7 mouse cellular contexts compared by ENCODE assay signal in genomic region chr16:34303818-34304217, GRCm38 (mm10).
DNase-seq lines count a peak whose midpoint lies in the region; ATAC-seq and TF ChIP-seq lines count a peak whose summit lies in the region.
"Not testable (repeated sequence)": the region's sequence is repeated elsewhere in the genome, so short reads cannot be mapped to it uniquely, and the experiment has no call there.

No protein-coding gene starts in this region.

- DNase-seq in ES-CJ7 (ENCODE audit: low read depth, low spot score): peak; percentile 7
- DNase-seq in brain, embryonic 14.5 days (ENCODE audit: low read depth): peak; percentile 30
- DNase-seq in cerebellum, postnatal 25 days: peak; percentile 43 to 44
- not testable (repeated sequence) for DNase-seq in gastrocnemius, adult 2 months
- DNase-seq in hindbrain, embryonic 11.5 days (ENCODE audit: low spot score): peak; percentile 9
- peak; percentile 8 to 23 for DNase-seq in kidney, postnatal 36 days

- not testable (repeated sequence) for TF ChIP-seq POLR2A in brain, embryonic 14.5 days (IDR thresholded peaks at IDR 0.05; ENCODE audit: borderline replicate concordance, extremely low read depth, insufficient read depth, insufficient read length, poor library complexity, severe bottlenecking)

- intact Hi-C loops in gastrocnemius, adult 2 months (cut with DNase I): loop anchor here (10.0 kb wide), 1 partner anchor 391 kb away; the partner anchor contains the start of gene Ccdc14

- H3K4me3 ChIP-seq in gastrocnemius, adult 2 months; hindbrain, embryonic 11.5 days (ENCODE audit: low read depth, low read length): not testable (repeated sequence)

- not testable (repeated sequence) for H3K9me3 ChIP-seq in hindbrain, embryonic 11.5 days (ENCODE audit: control insufficient read depth, low read length)

- not testable (repeated sequence) for H3K27ac ChIP-seq in gastrocnemius, adult 2 months; hindbrain, embryonic 11.5 days (ENCODE audit: low read depth, low read length)

- not testable (repeated sequence) for H3K36me3 ChIP-seq in hindbrain, embryonic 11.5 days (ENCODE audit: control insufficient read depth, insufficient read depth, low read length)

- H3K9ac ChIP-seq in hindbrain, embryonic 11.5 days (ENCODE audit: low read depth, low read length): not testable (repeated sequence)

- not testable (repeated sequence) for H3K4me2 ChIP-seq in hindbrain, embryonic 11.5 days (replicated peaks; ENCODE audit: low read depth, low read length)

- not testable (repeated sequence) for ATAC-seq in hindbrain, embryonic 11.5 days (ENCODE audit: low FRiP score)
- peak; percentile 57 for ATAC-seq in megakaryocyte progenitor cell, adult 5-6 weeks (replicated peaks; ENCODE audit: poor library complexity)

- not testable (repeated sequence) for H3K27me3 ChIP-seq in hindbrain, embryonic 11.5 days (ENCODE audit: control insufficient read depth, insufficient read depth, low read length)

- not testable (repeated sequence) for H3K4me1 ChIP-seq in hindbrain, embryonic 11.5 days (replicated peaks; ENCODE audit: control insufficient read depth, insufficient read depth, low read length)

- TF ChIP-seq CTCF in brain, embryonic 14.5 days (IDR thresholded peaks at IDR 0.05; ENCODE audit: borderline replicate concordance, extremely low read depth, insufficient read depth, insufficient read length): peak; percentile 43; the same call in 1 of the 2 replicates
- peak; percentile 47 for TF ChIP-seq CTCF in gastrocnemius, adult 2 months (IDR thresholded peaks at IDR 0.05)

- 80% methylated on average over 4 of the region's 4 CpGs for WGBS in hindbrain, embryonic 11.5 days
